In genomic region chr19:32123196-32123595, GRCm38 (mm10) we compare ENCODE assay signal across 18 mouse cellular contexts. TPM values are rescaled to one million over a fixed set of nuclear protein-coding genes. Genes with fewer than 3 reads are reported as not detected.
DNase-seq lines count a peak whose midpoint lies in the region; ATAC-seq and TF ChIP-seq lines count a peak whose summit lies in the region.
"Had no signal": no experiment of that assay in that cellular context is flagged by ENCODE, and none has a peak within 500 bp of the region (broad histone marks: within the 10 kb centered on the region; RNA-seq: fewer than 3 reads in every experiment).

No protein-coding gene starts in this region.

- no peak overlapping the region for H3K27ac ChIP-seq in forebrain, embryonic 14.5 days (ENCODE audit: low read depth, low read length)
- H3K27ac ChIP-seq in forebrain, embryonic 11.5 days (ENCODE audit: low read depth, low read length), result no peak overlapping the region
- no peak overlapping the region for H3K27ac ChIP-seq in layer of hippocampus, adult 2 months
- H3K27ac ChIP-seq: embryonic facial prominence, embryonic 10.5 days; heart, embryonic 10.5 days; hindbrain, embryonic 13.5 days; hindbrain, postnatal 0 days had no signal

- 75% methylated on average over 5 of the region's 5 CpGs for WGBS in forebrain, embryonic 14.5 days
- 89% methylated on average over 5 of the region's 5 CpGs for WGBS in forebrain, embryonic 11.5 days

- no peaks in the 10 kb centered on the region for H3K27me3 ChIP-seq in forebrain, embryonic 14.5 days (replicated peaks; ENCODE audit: control insufficient read depth, insufficient read depth, low read length)
- H3K27me3 ChIP-seq in forebrain, embryonic 11.5 days (ENCODE audit: control insufficient read depth, insufficient read depth, low read length), result no peaks in the 10 kb centered on the region
- H3K27me3 ChIP-seq: hindbrain, embryonic 13.5 days had no signal

- no peak overlapping the region for H3K4me2 ChIP-seq in forebrain, embryonic 14.5 days (ENCODE audit: low read length)
- H3K4me2 ChIP-seq in forebrain, embryonic 11.5 days (ENCODE audit: low read depth, low read length, severe bottlenecking), result no peak overlapping the region
- H3K4me2 ChIP-seq: hindbrain, embryonic 13.5 days had no signal

- H3K9me3 ChIP-seq in forebrain, embryonic 14.5 days (replicated peaks; ENCODE audit: control insufficient read depth, low read length), result no peaks in the 10 kb centered on the region
- no peaks in the 10 kb centered on the region for H3K9me3 ChIP-seq in forebrain, embryonic 11.5 days (ENCODE audit: control insufficient read depth, low read length)
- H3K9me3 ChIP-seq: embryonic facial prominence, embryonic 10.5 days; heart, embryonic 10.5 days; hindbrain, embryonic 13.5 days had no signal

- ATAC-seq in forebrain, embryonic 14.5 days, result no peak
- no peak for ATAC-seq in forebrain, embryonic 11.5 days (replicated peaks; ENCODE audit: low FRiP score)
- ATAC-seq: hindbrain, postnatal 0 days had no signal

- H3K4me3 ChIP-seq in forebrain, embryonic 14.5 days (ENCODE audit: low read depth, low read length), result no peak overlapping the region
- H3K4me3 ChIP-seq in forebrain, embryonic 11.5 days (ENCODE audit: low read depth, low read length), result no peak overlapping the region
- H3K4me3 ChIP-seq in layer of hippocampus, adult 2 months, result no peak overlapping the region
- H3K4me3 ChIP-seq: embryonic facial prominence, embryonic 10.5 days; heart, embryonic 10.5 days; hindbrain, embryonic 13.5 days had no signal

- H3K36me3 ChIP-seq in forebrain, embryonic 14.5 days (ENCODE audit: control insufficient read depth, insufficient read depth, low read length), result no peaks in the 10 kb centered on the region
- no peaks in the 10 kb centered on the region for H3K36me3 ChIP-seq in forebrain, embryonic 11.5 days (ENCODE audit: control insufficient read depth, insufficient read depth, low read length)

- H3K4me1 ChIP-seq in forebrain, embryonic 14.5 days (ENCODE audit: control insufficient read depth, insufficient read depth, low read length), result no peaks in the 10 kb centered on the region
- H3K4me1 ChIP-seq in forebrain, embryonic 11.5 days (replicated peaks; ENCODE audit: control insufficient read depth, insufficient read depth, low read length), result no peaks in the 10 kb centered on the region
- H3K4me1 ChIP-seq: heart, embryonic 10.5 days; hindbrain, embryonic 13.5 days had no signal

- H3K9ac ChIP-seq in forebrain, embryonic 14.5 days (ENCODE audit: low read length), result no peak overlapping the region
- H3K9ac ChIP-seq in forebrain, embryonic 11.5 days (ENCODE audit: low read length), result no peak overlapping the region
- H3K9ac ChIP-seq: hindbrain, embryonic 13.5 days had no signal

- DNase-seq in forebrain, embryonic 14.5 days (ENCODE audit: low spot score), result peak; percentile 19
- no peak for DNase-seq in forebrain, embryonic 11.5 days (ENCODE audit: low spot score)
- DNase-seq in layer of hippocampus, adult 11-12 months (ENCODE audit: low spot score), result peak; percentile 68
- DNase-seq in layer of hippocampus, postnatal 10 days (ENCODE audit: low spot score in 2 of 2), result no peak
- peak; percentile 53 to 68 for DNase-seq in layer of hippocampus, adult 2 months (ENCODE audit: low spot score in 2 of 2)
- DNase-seq in layer of hippocampus, postnatal 36 days, result peak; percentile 41 to 57
- no peak for DNase-seq in thymus, postnatal 0 days (ENCODE audit: low spot score)
- DNase-seq in thymus, postnatal 25 days, result no peak
- DNase-seq: adrenal gland, postnatal 36 days; cerebellum, adult 18-20 months; cerebellum, adult 9-11 months; gastrocnemius, postnatal 36 days; heart, adult 18-20 months; heart, postnatal 10 days had no signal

- no peak for TF ChIP-seq CTCF in layer of hippocampus, adult 2 months (conservative IDR thresholded peaks at IDR 0.05)

RNA-seq across cellular contexts. Expression of gene Asah2, which starts 15.2 kb away (rescaled TPM):
- polyA plus RNA-seq in forebrain, embryonic 14.5 days (2014; fragmentation: Nextera tagmentation; extraction: Ambion mirVana), result 0.27 and 0.48 TPM in 2 replicates
- polyA plus RNA-seq in forebrain, embryonic 11.5 days (2014; fragmentation: Nextera tagmentation; extraction: Ambion mirVana), result 0.11 and 0.56 TPM in 2 replicates
- 1 to 10 TPM; 5.5 to 6.2 TPM for total RNA-seq in layer of hippocampus, postnatal 10 days (2021)
- 1 to 10 TPM; 6.6 to 6.9 TPM for total RNA-seq in layer of hippocampus, adult 2 months (2021)
- total RNA-seq in layer of hippocampus, postnatal 36 days (2021), result 1 to 10 TPM; 4.7 to 8.2 TPM
- polyA plus RNA-seq in thymus, postnatal 0 days (2015; fragmentation: Nextera tagmentation; extraction: Ambion mirVana), result 0.72 and 1.0 TPM in 2 replicates

Comparison
In these comparisons a context has a peak if more than half of its experiments do, and no peak if none do; other contexts are left out.
1. DNase-seq: peak in forebrain, embryonic 14.5 days (single experiment), layer of hippocampus, adult 11-12 months (single experiment), layer of hippocampus, adult 2 months (2 of 2) and layer of hippocampus, postnatal 36 days (2 of 2); none in forebrain, embryonic 11.5 days (single experiment), layer of hippocampus, postnatal 10 days (0 of 2), thymus, postnatal 0 days (single experiment) and thymus, postnatal 25 days (single experiment).